Mouse (Mus musculus): Measurements from ENCODE around the gene Zfp457. TPM values are rescaled to one million over a fixed set of nuclear protein-coding genes. Genes with fewer than 3 reads are reported as not detected.
A peak's percentile ranks its signal among the peaks of the same experiment; 100 is the strongest.

The Zfp457 gene
- polyA plus RNA-seq, 1 experiment from 2014 or later = 0.19 TPM

DNA sequence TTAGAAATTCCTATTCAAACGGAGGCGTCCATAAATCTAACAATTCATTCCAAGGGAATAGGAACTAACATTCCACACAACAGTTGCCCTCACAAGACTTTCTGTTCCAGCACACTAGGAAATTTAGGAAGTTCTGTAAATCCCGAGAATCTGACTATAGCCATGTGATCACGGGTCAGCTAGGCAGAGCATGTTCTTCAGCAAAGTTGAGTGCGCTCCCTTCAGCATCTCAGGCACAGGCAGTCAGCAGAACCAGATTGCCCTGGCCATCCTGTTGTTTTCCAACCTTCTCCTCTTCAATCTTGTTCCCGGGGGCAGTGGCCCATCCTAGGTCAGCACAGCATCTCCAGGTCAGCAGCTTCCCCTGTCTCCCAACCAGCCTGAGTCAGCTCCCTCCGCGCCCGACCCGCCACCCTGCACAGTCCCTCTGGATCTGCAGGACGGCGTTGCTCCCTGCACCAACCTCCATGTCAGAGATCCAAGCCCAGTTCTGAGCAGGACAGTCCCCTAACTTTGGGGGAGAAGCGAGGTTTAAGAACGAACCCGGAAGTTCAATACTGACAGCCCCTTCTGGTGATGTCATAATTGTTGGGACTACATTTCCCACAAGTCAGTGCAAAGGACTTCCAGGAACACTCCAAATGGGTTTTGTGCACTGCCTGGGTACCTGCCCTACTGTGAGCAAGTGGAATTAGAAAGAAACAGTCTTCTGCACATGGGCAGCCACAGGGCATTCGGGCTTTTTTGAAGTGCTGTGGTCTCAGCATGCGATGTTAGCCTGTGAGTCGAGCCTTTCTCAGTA, 37.5 kb downstream of the Zfp457 start:
- Histone ChIP-seq H3K9me3 (ENCODE audit: control insufficient read depth, low read length) (no peaks in the 10 kb centered on the region), H3K4me1 (ENCODE audit: control insufficient read depth, insufficient read depth, low read length) (no peaks in the 10 kb centered on the region), H3K36me3 (ENCODE audit: control insufficient read depth, insufficient read depth, low read length) (no peaks in the 10 kb centered on the region), H3K4me2 (ENCODE audit: low read depth) (peak overlapping the region; percentile 61), H3K4me3 (ENCODE audit: low read depth, low read length) (peak overlapping the region; percentile 65), H3K27me3 (ENCODE audit: control insufficient read depth, insufficient read depth, low read length) (no peaks in the 10 kb centered on the region), H3K27ac (ENCODE audit: low read depth, low read length) (no peak overlapping the region), H3K9ac (ENCODE audit: low read length) (peak overlapping the region; percentile 73)
- WGBS = 8% methylated on average over 18 of the region's 18 CpGs
- DNase-seq (ENCODE audit: low spot score) = peak; percentile 60
- ATAC-seq (ENCODE audit: insufficient read depth, low FRiP score, low TSS enrichment) = peak; percentile 98

Other genes with a start within 250 kb of the Zfp457 start
- 5.2 and 7.2 TPM in 2 replicates for gene Zfp712, start 245.3 kb downstream of the Zfp457 start, polyA plus RNA-seq (2014; fragmentation: Nextera tagmentation; extraction: Ambion mirVana)
- gene Zfp708, start 208.5 kb downstream of the Zfp457 start, polyA plus RNA-seq (2014; fragmentation: Nextera tagmentation; extraction: Ambion mirVana) = 7.5 and 8.2 TPM in 2 replicates
- 2.0 and 2.5 TPM in 2 replicates for gene Gm28557, start 197.9 kb downstream of the Zfp457 start, polyA plus RNA-seq (2014; fragmentation: Nextera tagmentation; extraction: Ambion mirVana)
- gene Rslcan18, start 190.2 kb downstream of the Zfp457 start, polyA plus RNA-seq (2014; fragmentation: Nextera tagmentation; extraction: Ambion mirVana) = 0.12 and 0.29 TPM in 2 replicates
- 2.2 and 2.4 TPM in 2 replicates for gene Zfp759, start 184.8 kb downstream of the Zfp457 start, polyA plus RNA-seq (2014; fragmentation: Nextera tagmentation; extraction: Ambion mirVana)
- gene Rsl1, start 133.3 kb downstream of the Zfp457 start, polyA plus RNA-seq (2014; fragmentation: Nextera tagmentation; extraction: Ambion mirVana) = 5.1 and 5.2 TPM in 2 replicates
- gene Zfp455, start 112.0 kb downstream of the Zfp457 start, polyA plus RNA-seq (2014; fragmentation: Nextera tagmentation; extraction: Ambion mirVana) = 1.1 and 2.4 TPM in 2 replicates
- gene Zfp458, start 28.0 kb downstream of the Zfp457 start, polyA plus RNA-seq (2014; fragmentation: Nextera tagmentation; extraction: Ambion mirVana) = 1.9 and 4.0 TPM in 2 replicates
- gene Zfp595, start 26.1 kb upstream of the Zfp457 start, polyA plus RNA-seq (2014; fragmentation: Nextera tagmentation; extraction: Ambion mirVana) = 1.9 and 2.0 TPM in 2 replicates
- 0.68 and 1.1 TPM in 2 replicates for gene Gm28044, start 54.1 kb upstream of the Zfp457 start, polyA plus RNA-seq (2014; fragmentation: Nextera tagmentation; extraction: Ambion mirVana)
- gene Zfp953, start 54.1 kb upstream of the Zfp457 start, polyA plus RNA-seq (2014; fragmentation: Nextera tagmentation; extraction: Ambion mirVana) = 0.82 and 1.3 TPM in 2 replicates
- gene Gm28041, start 69.2 kb upstream of the Zfp457 start, polyA plus RNA-seq (2014; fragmentation: Nextera tagmentation; extraction: Ambion mirVana) = not detected in 2 replicates
- 0.97 and 1.6 TPM in 2 replicates for gene Zfp456, start 69.3 kb upstream of the Zfp457 start, polyA plus RNA-seq (2014; fragmentation: Nextera tagmentation; extraction: Ambion mirVana)
- gene Zfp429, start 93.3 kb upstream of the Zfp457 start, polyA plus RNA-seq (2014; fragmentation: Nextera tagmentation; extraction: Ambion mirVana) = 2.4 and 3.2 TPM in 2 replicates
- gene Zfp459, start 114.9 kb upstream of the Zfp457 start, polyA plus RNA-seq (2014; fragmentation: Nextera tagmentation; extraction: Ambion mirVana) = 0.22 and 1.2 TPM in 2 replicates
- 6.3 and 7.9 TPM in 2 replicates for gene Zfp874a, start 145.1 kb upstream of the Zfp457 start, polyA plus RNA-seq (2014; fragmentation: Nextera tagmentation; extraction: Ambion mirVana)
- gene Zfp874b, start 177.8 kb upstream of the Zfp457 start, polyA plus RNA-seq (2014; fragmentation: Nextera tagmentation; extraction: Ambion mirVana) = 0.81 and 1.6 TPM in 2 replicates
- 15.7 and 17.7 TPM in 2 replicates for gene Zfp58, start 194.1 kb upstream of the Zfp457 start, polyA plus RNA-seq (2014; fragmentation: Nextera tagmentation; extraction: Ambion mirVana)
- not detected in 2 replicates for gene Gm26965, start 219.7 kb upstream of the Zfp457 start, polyA plus RNA-seq (2014; fragmentation: Nextera tagmentation; extraction: Ambion mirVana)
- 34.2 and 34.3 TPM in 2 replicates for gene Zfp87, start 219.7 kb upstream of the Zfp457 start, polyA plus RNA-seq (2014; fragmentation: Nextera tagmentation; extraction: Ambion mirVana)
- 15.9 and 21.7 TPM in 2 replicates for gene Zfp748, start 247.3 kb upstream of the Zfp457 start, polyA plus RNA-seq (2014; fragmentation: Nextera tagmentation; extraction: Ambion mirVana)

All from neural tube, embryonic 11.5 days (tissue).